Mouse (Mus musculus): ENCODE measurements around the gene Glyatl3. TPM values are rescaled to one million over a fixed set of nuclear protein-coding genes. Genes with fewer than 3 reads are reported as not detected.
A peak's percentile ranks its signal among the peaks of the same experiment; 100 is the strongest.

Glyatl3 gene
- polyA plus RNA-seq (2012; ENCODE audit: insufficient read depth, insufficient read length, missing spikeins): not detected in 2 replicates

DNA sequence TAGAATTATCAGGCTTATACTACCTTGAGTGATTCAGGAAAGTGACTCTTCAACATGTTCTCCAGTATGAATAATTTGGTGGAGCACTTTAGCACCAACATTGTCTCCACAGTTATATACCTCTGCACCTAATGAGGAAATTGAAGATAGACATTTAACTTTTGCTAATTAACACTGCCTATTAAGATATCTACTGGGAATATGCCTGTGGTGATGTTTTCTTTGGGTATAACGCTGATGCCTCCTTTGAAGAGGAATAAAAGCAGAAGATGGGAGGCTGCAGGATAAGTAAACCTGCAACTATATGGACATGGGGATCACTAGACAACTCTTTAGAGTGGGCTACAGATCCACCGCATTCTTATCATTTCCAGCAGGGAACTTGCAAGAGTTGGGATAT is at the start of gene Glyatl3:
Gene Glyatl3, minus strand, starts transcription at position 101 of the 400 bp plus-strand sequence.
- TF ChIP-seq POLR2A (IDR thresholded peaks at IDR 0.05; ENCODE audit: borderline replicate concordance, low read depth, low read length): no peak
- TF ChIP-seq CTCF (IDR thresholded peaks at IDR 0.05; ENCODE audit: low read depth, low read length): no peak
- Histone ChIP-seq H3K27ac (ENCODE audit: insufficient read depth, low read depth, low read length) (no peak within 1 kb of the TSS), H3K4me3 (ENCODE audit: insufficient read depth, low read length) (no peak within 1 kb of the TSS), H3K4me1 (ENCODE audit: control insufficient read depth, insufficient read depth, low read length) (no peaks in the 10 kb centered on the region)

GRCm38 (mm10) chr17:40948518-40948917 is 34.4 kb upstream of the Glyatl3 start:
- TF ChIP-seq POLR2A (IDR thresholded peaks at IDR 0.05; ENCODE audit: borderline replicate concordance, low read depth, low read length) (no peak), CTCF (IDR thresholded peaks at IDR 0.05; ENCODE audit: low read depth, low read length) (no peak)
- Histone ChIP-seq H3K4me1 (ENCODE audit: control insufficient read depth, insufficient read depth, low read length) (peaks cover 4% of the 10 kb centered on the region; the same call in 1 of the 2 replicates), H3K27ac (ENCODE audit: insufficient read depth, low read depth, low read length) (peak overlapping the region; percentile 50), H3K4me3 (ENCODE audit: insufficient read depth, low read length) (no peak overlapping the region)

- TF ChIP-seq POLR2A (IDR thresholded peaks at IDR 0.05; ENCODE audit: borderline replicate concordance, low read depth, low read length) (no peak), CTCF (IDR thresholded peaks at IDR 0.05; ENCODE audit: low read depth, low read length) (no peak)
- H3K4me3 ChIP-seq (ENCODE audit: insufficient read depth, low read length): peak within 1 kb of the TSS; percentile 80
- H3K27ac ChIP-seq (ENCODE audit: insufficient read depth, low read depth, low read length): peak within 1 kb of the TSS; percentile 65
- peaks cover 2% of the 10 kb centered on the region; the same call in 1 of the 2 replicates for H3K4me1 ChIP-seq (ENCODE audit: control insufficient read depth, insufficient read depth, low read length)
Measured at GRCm38 (mm10) chr17:40934420-40935231, 20.5 kb upstream of the Glyatl3 start, which contains the start of the genes Mut and Cenpq. Gene Mut (plus strand): TSS chr17:40934685. Gene Cenpq (minus strand): TSS chr17:40935047.

GRCm38 (mm10) chr17:40933985-40934384 is 19.8 kb upstream of the Glyatl3 start:
- peaks cover 2% of the 10 kb centered on the region; the same call in 1 of the 2 replicates for H3K4me1 ChIP-seq (ENCODE audit: control insufficient read depth, insufficient read depth, low read length)
- peak overlapping the region; percentile 14 for H3K27ac ChIP-seq (ENCODE audit: insufficient read depth, low read depth, low read length)
- peak overlapping the region; percentile 80 for H3K4me3 ChIP-seq (ENCODE audit: insufficient read depth, low read length)
- no peak for TF ChIP-seq POLR2A (IDR thresholded peaks at IDR 0.05; ENCODE audit: borderline replicate concordance, low read depth, low read length)
- no peak; the same call in 1 of the 2 replicates for TF ChIP-seq CTCF (IDR thresholded peaks at IDR 0.05; ENCODE audit: low read depth, low read length)

DNA sequence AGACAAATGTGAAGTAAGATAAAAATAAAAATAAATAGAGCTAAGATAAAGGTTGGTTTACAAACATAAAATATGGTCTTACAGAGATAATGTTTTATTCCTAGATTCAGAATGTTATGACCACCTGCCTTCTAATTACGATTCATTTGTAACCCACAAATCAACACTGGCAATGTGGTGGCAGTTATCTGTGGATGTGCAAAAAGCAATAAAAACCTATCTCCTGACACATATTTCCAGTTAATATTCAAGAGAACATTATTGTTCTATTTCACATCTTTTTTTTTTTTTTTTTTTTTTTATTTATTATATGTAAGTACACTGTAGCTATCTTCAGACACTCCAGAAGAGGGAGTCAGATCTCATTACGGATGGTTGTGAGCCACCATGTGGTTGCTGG is 1.3 kb upstream of the Glyatl3 start:
- TF ChIP-seq POLR2A (IDR thresholded peaks at IDR 0.05; ENCODE audit: borderline replicate concordance, low read depth, low read length) (no peak), CTCF (IDR thresholded peaks at IDR 0.05; ENCODE audit: low read depth, low read length) (no peak)
- no peak overlapping the region for H3K4me3 ChIP-seq (ENCODE audit: insufficient read depth, low read length)
- H3K27ac ChIP-seq (ENCODE audit: insufficient read depth, low read depth, low read length): no peak overlapping the region
- H3K4me1 ChIP-seq (ENCODE audit: control insufficient read depth, insufficient read depth, low read length): no peaks in the 10 kb centered on the region

GRCm38 (mm10) chr17:40904721-40905154 is 9.4 kb downstream of the Glyatl3 start:
- no peak overlapping the region for H3K4me3 ChIP-seq (ENCODE audit: insufficient read depth, low read length)
- no peaks in the 10 kb centered on the region for H3K4me1 ChIP-seq (ENCODE audit: control insufficient read depth, insufficient read depth, low read length)
- TF ChIP-seq CTCF (IDR thresholded peaks at IDR 0.05; ENCODE audit: low read depth, low read length) (no peak), POLR2A (IDR thresholded peaks at IDR 0.05; ENCODE audit: borderline replicate concordance, low read depth, low read length) (no peak)
- H3K27ac ChIP-seq (ENCODE audit: insufficient read depth, low read depth, low read length): no peak overlapping the region

- TF ChIP-seq CTCF (IDR thresholded peaks at IDR 0.05; ENCODE audit: low read depth, low read length) (no peak), POLR2A (IDR thresholded peaks at IDR 0.05; ENCODE audit: borderline replicate concordance, low read depth, low read length) (no peak)
- H3K4me1 ChIP-seq (ENCODE audit: control insufficient read depth, insufficient read depth, low read length): no peaks in the 10 kb centered on the region
Measured at GRCm38 (mm10) chr17:40904056-40904597, 10.0 kb downstream of the Glyatl3 start.

GRCm38 (mm10) chr17:40903345-40903744 is 10.8 kb downstream of the Glyatl3 start:
- no peak overlapping the region for H3K27ac ChIP-seq (ENCODE audit: insufficient read depth, low read depth, low read length)
- H3K4me1 ChIP-seq (ENCODE audit: control insufficient read depth, insufficient read depth, low read length): no peaks in the 10 kb centered on the region
- H3K4me3 ChIP-seq (ENCODE audit: insufficient read depth, low read length): no peak overlapping the region
- TF ChIP-seq CTCF (IDR thresholded peaks at IDR 0.05; ENCODE audit: low read depth, low read length) (no peak), POLR2A (IDR thresholded peaks at IDR 0.05; ENCODE audit: borderline replicate concordance, low read depth, low read length) (no peak)

More at GRCm38 (mm10) chr17:40904056-40904597, 10.0 kb downstream of the Glyatl3 start:
- no peak overlapping the region for H3K4me3 ChIP-seq (ENCODE audit: insufficient read depth, low read length)
- no peak overlapping the region for H3K27ac ChIP-seq (ENCODE audit: insufficient read depth, low read depth, low read length)

DNA sequence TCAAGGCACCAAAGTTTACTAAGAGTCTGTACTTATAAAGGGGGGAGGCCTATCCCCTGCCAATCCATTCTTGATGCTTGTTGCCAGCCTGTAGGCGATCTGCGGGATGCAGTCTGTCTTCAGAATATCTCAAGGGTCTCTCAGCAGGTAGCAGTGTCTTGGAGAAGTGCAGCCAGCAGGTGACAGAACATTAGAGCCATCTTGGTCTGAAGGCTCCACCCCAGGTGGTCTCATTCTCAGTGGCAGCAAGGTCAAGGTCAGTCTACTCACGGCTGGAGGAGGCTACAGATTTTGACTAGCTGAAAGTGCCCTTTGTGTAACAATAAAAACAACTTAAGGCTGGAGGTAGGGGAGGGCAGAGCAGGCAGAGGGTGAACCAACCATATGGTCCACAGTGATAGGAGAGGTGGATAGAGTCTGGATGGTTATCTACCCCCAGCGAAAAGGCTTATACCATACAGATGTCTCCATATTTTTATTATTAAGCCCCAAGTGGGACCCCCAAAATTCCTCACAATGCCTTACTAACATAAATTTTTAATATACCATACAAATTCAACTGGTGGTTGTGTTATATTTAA is 14.3 kb downstream of the Glyatl3 start:
- TF ChIP-seq CTCF (IDR thresholded peaks at IDR 0.05; ENCODE audit: low read depth, low read length) (no peak), POLR2A (IDR thresholded peaks at IDR 0.05; ENCODE audit: borderline replicate concordance, low read depth, low read length) (no peak)
- H3K27ac ChIP-seq (ENCODE audit: insufficient read depth, low read depth, low read length): no peak overlapping the region
- no peaks in the 10 kb centered on the region for H3K4me1 ChIP-seq (ENCODE audit: control insufficient read depth, insufficient read depth, low read length)
- H3K4me3 ChIP-seq (ENCODE audit: insufficient read depth, low read length): no peak overlapping the region

Measured in bone marrow macrophage, adult 2 months (primary cell).